Mouse (Mus musculus) spleen, adult 2 months (tissue): Measurements from ENCODE around the gene Khdc3. TPM values are rescaled to one million over a fixed set of nuclear protein-coding genes. Genes with fewer than 3 reads are reported as not detected.

Experiments
- DNase-seq, 2 experiments: peaks; one replicate each; pipeline versions ENCODE4 v3.0.0 to v3.0.0-alpha.2; 2012 to 2021; ENCODE audit warnings: low spot score in 2 of 2, low read depth in 1 of 2
- H3K27ac ChIP-seq: fragments of 200-500 bp; 2 replicates; pipeline ENCODE4 v1.5.1; 2012; ENCODE audit warnings: low read length, inconsistent platforms; ENCODE audit not compliant: insufficient read depth
- H3K27me3 ChIP-seq: fragments of 200-500 bp; 2 replicates; pipeline ENCODE4 v1.6.1; 2012; ENCODE audit warnings: mild to moderate bottlenecking, moderate library complexity, low read length, inconsistent platforms; ENCODE audit not compliant: control insufficient read depth, insufficient read depth
- H3K36me3 ChIP-seq: fragments of 200-500 bp; 2 replicates; pipeline ENCODE4 v1.6.1; 2012; ENCODE audit warnings: mild to moderate bottlenecking, low read length, inconsistent platforms; ENCODE audit not compliant: control insufficient read depth, insufficient read depth
- H3K4me1 ChIP-seq: fragments of 200-500 bp; 2 replicates; pipeline ENCODE4 v1.6.1; 2011; ENCODE audit warnings: inconsistent platforms; ENCODE audit not compliant: control insufficient read depth, insufficient read depth, insufficient read length
- H3K4me3 ChIP-seq: fragments of 200-500 bp; 2 replicates; pipeline ENCODE4 v1.5.1; 2011; ENCODE audit warnings: mild to moderate bottlenecking, inconsistent platforms; ENCODE audit not compliant: insufficient read depth, insufficient read length; ENCODE audit errors: extremely low read depth
- CTCF ChIP-seq: fragments of 200-500 bp; IDR thresholded peaks from 2 replicates; pipeline ENCODE4 v1.5.1; 2011; ENCODE audit warnings: mild to moderate bottlenecking, inconsistent platforms; ENCODE audit not compliant: insufficient read depth, insufficient read length, insufficient replicate concordance; ENCODE audit errors: extremely low read depth
- POLR2A ChIP-seq: fragments of 200-500 bp; IDR thresholded peaks from 2 replicates; pipeline ENCODE4 v1.6.1; 2011; ENCODE audit warnings: low read depth, low read length, inconsistent platforms
- WGBS: fragments of 180-500 bp; shearing (Covaris S2); methylation state at CpG from one replicate; pipeline ENCODE4 v1.1.7; 2018; 5-methylcytosine and 5-hydroxymethylcytosine counted together
- polyA plus RNA-seq: library from polyadenylated mRNA; depleted of rRNA; stranded (reverse); fragments of >200 nt; gene quantifications from 2 replicates; pipeline ENCODE4 v1.2.3, GENCODE M21; 2012; rRNA removed

The Khdc3 gene
- polyA plus RNA-seq, 1 experiment = 0.30 TPM

DNA sequence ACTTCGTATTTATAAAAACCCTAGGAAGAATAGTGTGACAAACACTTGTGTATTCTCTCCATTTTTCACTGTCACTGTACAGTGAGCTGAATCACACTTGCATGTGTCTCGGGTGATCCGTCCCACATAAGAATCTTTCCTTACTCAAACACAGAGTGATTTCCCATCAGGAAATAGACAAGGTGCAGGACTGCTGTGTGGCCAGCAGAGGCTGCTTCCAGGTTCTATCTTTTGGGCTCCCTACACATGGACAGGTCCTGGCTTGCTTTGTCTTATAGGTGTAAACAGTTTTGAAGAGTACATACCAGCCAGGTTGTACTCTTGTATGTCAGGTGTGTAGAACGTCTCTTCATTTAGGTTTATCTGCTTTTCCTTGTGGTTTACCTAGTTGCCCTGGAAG lies 16.4 kb downstream of the Khdc3 start:
- DNase-seq = no peak
- TF ChIP-seq POLR2A (no peak), CTCF (no peak)
- no peaks in the 10 kb centered on the region for H3K4me1 ChIP-seq
- H3K27me3 ChIP-seq = no peaks in the 10 kb centered on the region
- H3K4me3 ChIP-seq = no peak overlapping the region
- WGBS = 95% methylated on average over 4 of the region's 4 CpGs
- H3K27ac ChIP-seq = no peak overlapping the region
- H3K36me3 ChIP-seq = peaks cover 31% of the 10 kb centered on the region

DNA sequence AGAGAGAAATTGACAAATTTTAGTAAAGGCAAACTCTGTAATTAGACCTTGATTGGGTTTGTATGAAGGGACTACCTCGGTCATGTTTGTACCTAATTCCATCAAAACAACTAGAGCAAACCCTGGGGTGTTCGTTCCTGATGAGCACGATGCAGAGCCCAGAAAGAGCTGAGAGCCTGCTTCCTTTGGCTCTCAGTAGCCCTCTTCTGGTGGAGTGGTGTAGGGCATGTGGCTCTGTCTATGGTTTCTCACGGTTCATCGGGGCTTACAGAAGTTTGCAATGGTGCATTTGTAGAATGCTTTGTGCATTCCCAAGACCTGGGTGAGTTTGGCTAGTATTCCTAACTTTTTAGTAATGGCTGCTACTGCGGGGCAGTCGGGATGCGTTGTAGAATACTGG lies 20.1 kb downstream of the Khdc3 start:
- Histone ChIP-seq H3K27me3 (no peaks in the 10 kb centered on the region), H3K4me1 (no peaks in the 10 kb centered on the region), H3K4me3 (no peak overlapping the region), H3K36me3 (peaks cover 35% of the 10 kb centered on the region), H3K27ac (no peak overlapping the region)
- 55% methylated on average over 8 of the region's 8 CpGs for WGBS
- DNase-seq = peak in 1 of 2 experiments; percentile 5
- TF ChIP-seq POLR2A (no peak), CTCF (peak; percentile 21; the same call in 1 of the 2 replicates)

DNA sequence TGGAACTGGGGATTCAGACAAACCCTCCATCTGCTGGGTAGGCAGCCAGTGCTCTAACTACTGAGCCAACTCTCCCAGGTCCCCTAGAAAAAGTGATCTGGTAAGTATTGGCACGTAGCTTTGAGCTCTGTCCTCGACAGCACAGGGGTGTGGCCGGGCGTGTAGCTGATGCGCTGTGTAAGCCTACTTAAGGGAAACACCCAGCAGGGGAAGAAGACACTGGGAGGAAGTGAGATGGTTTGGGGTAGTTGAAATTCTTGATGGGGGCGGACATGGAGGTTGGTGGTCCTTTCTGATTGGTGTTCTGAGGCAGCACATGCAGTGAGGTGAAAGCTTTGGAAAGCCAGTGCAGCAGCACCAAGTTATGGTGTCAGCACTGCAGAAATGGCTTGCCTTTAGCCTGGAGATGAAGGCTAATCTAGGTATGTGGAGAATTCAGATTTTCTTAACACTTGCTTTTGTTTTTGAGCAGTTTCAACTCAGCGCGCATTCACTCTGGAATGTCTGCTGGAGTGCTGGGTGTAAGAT lies 23.5 kb downstream of the Khdc3 start:
- no peak for DNase-seq
- Histone ChIP-seq H3K4me1 (no peaks in the 10 kb centered on the region), H3K27ac (no peak overlapping the region), H3K4me3 (no peak overlapping the region), H3K27me3 (no peaks in the 10 kb centered on the region), H3K36me3 (peaks cover 29% of the 10 kb centered on the region)
- no peak for TF ChIP-seq POLR2A
- TF ChIP-seq CTCF = no peak
- 71% methylated on average over 8 of the region's 8 CpGs for WGBS

DNA sequence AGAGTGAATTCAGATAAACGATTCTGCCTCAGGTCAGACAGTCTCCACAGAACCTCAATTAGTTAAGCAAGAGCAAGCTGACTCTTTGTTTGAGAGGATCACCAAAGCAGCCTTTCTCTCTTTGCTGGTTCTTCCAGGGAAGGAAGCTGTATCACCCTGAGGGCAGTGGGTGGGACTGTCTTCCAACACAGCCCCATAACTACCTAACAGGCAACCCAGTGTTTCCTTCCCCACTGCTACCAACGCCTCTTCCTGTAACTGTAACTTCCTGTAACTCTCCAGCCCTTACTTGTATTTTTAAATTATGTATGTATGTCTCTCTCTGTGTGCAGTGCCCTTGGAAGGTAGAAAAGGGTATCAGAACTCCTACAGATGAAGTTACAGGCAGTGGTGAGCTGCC lies 25.8 kb downstream of the Khdc3 start:
- H3K4me1 ChIP-seq = no peaks in the 10 kb centered on the region
- H3K36me3 ChIP-seq = peaks cover 15% of the 10 kb centered on the region
- TF ChIP-seq CTCF = no peak
- TF ChIP-seq POLR2A = no peak
- H3K27me3 ChIP-seq = no peaks in the 10 kb centered on the region
- WGBS = 37% methylated on average over 2 of the region's 2 CpGs
- no peak overlapping the region for H3K4me3 ChIP-seq
- no peak for DNase-seq
- H3K27ac ChIP-seq = no peak overlapping the region

DNA sequence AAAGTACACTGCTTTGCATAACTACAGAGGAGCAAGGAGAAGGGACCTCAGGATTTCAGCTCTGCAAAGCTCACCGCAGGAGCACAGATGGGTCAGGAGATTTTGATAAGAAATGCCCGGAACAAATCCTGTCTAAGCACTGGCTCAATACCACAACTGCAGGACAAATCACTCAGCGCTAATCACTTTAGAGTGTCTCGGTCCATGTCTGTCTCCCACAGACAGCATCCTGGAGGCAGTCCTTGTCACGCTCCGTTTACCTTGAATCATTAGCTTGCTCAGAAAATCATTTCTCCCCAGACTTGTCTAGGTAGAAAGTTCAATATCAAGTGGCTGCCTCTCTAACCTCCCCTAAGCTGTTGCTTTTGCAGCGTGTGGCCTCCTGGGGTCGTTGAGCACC lies 28.2 kb downstream of the Khdc3 start:
- H3K27me3 ChIP-seq = no peaks in the 10 kb centered on the region
- no peak overlapping the region for H3K4me3 ChIP-seq
- no peak for DNase-seq
- peaks cover 8% of the 10 kb centered on the region for H3K36me3 ChIP-seq
- no peaks in the 10 kb centered on the region for H3K4me1 ChIP-seq
- no peak overlapping the region for H3K27ac ChIP-seq
- TF ChIP-seq CTCF (no peak), POLR2A (no peak)
- WGBS = 94% methylated on average over 8 of the region's 8 CpGs

DNA sequence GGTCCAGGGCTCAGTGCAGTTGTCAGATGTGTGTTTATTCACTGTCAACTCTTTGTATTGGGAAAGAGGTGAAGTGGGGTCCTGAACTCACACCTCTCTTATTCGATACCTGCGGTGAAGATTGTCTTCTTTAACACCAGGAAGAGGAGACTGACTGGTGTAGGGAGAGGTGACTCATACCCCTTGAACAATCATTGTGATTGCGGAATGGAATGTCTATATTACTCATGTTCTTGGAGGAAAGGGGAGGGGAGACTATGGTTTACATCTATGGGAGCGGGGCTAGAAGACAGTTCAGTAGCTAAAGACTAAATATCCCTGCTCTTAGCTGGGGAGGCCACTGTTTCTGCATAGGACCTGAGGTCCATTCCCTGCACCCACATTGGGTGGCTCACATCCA lies 28.9 kb downstream of the Khdc3 start:
- TF ChIP-seq CTCF (no peak), POLR2A (no peak)
- no peaks in the 10 kb centered on the region for H3K4me1 ChIP-seq
- DNase-seq = no peak
- peaks cover 6% of the 10 kb centered on the region for H3K36me3 ChIP-seq
- 92% methylated on average over 4 of the region's 4 CpGs for WGBS
- no peak overlapping the region for H3K27ac ChIP-seq
- no peaks in the 10 kb centered on the region for H3K27me3 ChIP-seq
- H3K4me3 ChIP-seq = no peak overlapping the region

DNA sequence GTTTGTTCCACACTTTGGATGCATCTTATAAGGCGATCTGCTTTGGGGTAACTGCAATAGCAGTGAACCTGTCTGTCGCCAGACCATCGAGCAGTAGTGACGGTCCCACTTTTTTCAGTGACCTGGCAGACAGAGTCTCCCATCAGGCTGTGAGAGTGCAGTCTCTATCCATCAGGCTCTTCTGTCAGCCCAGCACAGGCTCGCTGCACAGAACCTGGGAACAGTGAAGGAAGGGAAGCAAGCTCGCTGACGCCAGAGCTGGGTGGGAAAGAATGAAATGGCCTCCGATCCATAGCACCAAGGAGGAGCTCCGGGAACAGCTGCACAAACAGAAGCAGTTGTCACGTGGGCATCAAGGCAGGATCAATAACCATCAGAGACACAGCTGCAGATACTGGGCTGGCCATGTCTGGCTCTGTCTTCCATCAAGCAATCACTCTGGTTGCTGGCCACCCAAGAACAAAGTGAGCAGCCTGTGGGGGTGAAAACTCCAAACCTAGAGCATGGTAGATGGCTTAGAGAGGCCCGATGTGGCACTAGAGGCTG lies 35.8 kb downstream of the Khdc3 start:
- Histone ChIP-seq H3K27me3 (no peaks in the 10 kb centered on the region), H3K36me3 (no peaks in the 10 kb centered on the region), H3K27ac (no peak overlapping the region), H3K4me1 (no peaks in the 10 kb centered on the region), H3K4me3 (no peak overlapping the region)
- WGBS = 89% methylated on average over 11 of the region's 11 CpGs
- no peak for DNase-seq
- no peak for TF ChIP-seq POLR2A
- no peak for TF ChIP-seq CTCF

Other genes starting within 250 kb of the Khdc3 start
- gene Pygo1, start 176.2 kb upstream of the Khdc3 start, polyA plus RNA-seq = 0.16 and 0.18 TPM in 2 replicates
- gene Dyx1c1, start 143.1 kb upstream of the Khdc3 start, polyA plus RNA-seq = 0.23 and 0.29 TPM in 2 replicates
- not detected in 2 replicates for gene Gm44503, start 143.0 kb upstream of the Khdc3 start, polyA plus RNA-seq
- gene Ccpg1os, start 116.5 kb upstream of the Khdc3 start, polyA plus RNA-seq = 1.8 and 2.3 TPM in 2 replicates
- 5.3 and 6.5 TPM in 2 replicates for gene Ccpg1, start 116.4 kb upstream of the Khdc3 start, polyA plus RNA-seq
- gene Pigb, start 61.5 kb upstream of the Khdc3 start, polyA plus RNA-seq = 6.8 and 8.3 TPM in 2 replicates
- 6.0 and 7.0 TPM in 2 replicates for gene Rab27a, start 57.0 kb upstream of the Khdc3 start, polyA plus RNA-seq
- not detected in 2 replicates for gene Gm20509, start 634 bp downstream of the Khdc3 start, polyA plus RNA-seq
- gene Rsl24d1, start 11.6 kb downstream of the Khdc3 start, polyA plus RNA-seq = 10.0 and 10.6 TPM in 2 replicates